Mouse (Mus musculus): ENCODE results near the gene Kcnab3.
A peak's percentile ranks its signal among the peaks of the same experiment; 100 is the strongest.
"Not testable (repeated sequence)": the region's sequence is repeated elsewhere in the genome, so short reads cannot be mapped to it uniquely, and the experiment has no call there.

Gene Kcnab3

GRCm38 (mm10) chr11:69325628-69326407 lies at the start of gene Kcnab3:
TSS of gene Kcnab3 (plus strand) at chr11:69326258.
- peak; percentile 93 for DNase-seq

GRCm38 (mm10) chr11:69277267-69277666 lies 48.8 kb upstream of the Kcnab3 start:
- DNase-seq, result no peak

GRCm38 (mm10) chr11:69291111-69291510 lies 34.9 kb upstream of the Kcnab3 start:
- DNase-seq, result no peak

- DNase-seq, result no peak
These were observed 30.8 kb upstream of the Kcnab3 start for GRCm38 (mm10) chr11:69295286-69295685.

GRCm38 (mm10) chr11:69297799-69298198 lies 28.3 kb upstream of the Kcnab3 start:
- no peak for DNase-seq

- no peak for DNase-seq
These were observed 27.8 kb upstream of the Kcnab3 start for GRCm38 (mm10) chr11:69298231-69298630.

GRCm38 (mm10) chr11:69302817-69303216 lies 23.2 kb upstream of the Kcnab3 start:
- DNase-seq, result no peak

- DNase-seq, result no peak
These were observed 20.8 kb upstream of the Kcnab3 start for GRCm38 (mm10) chr11:69305291-69305690.

- no peak for DNase-seq
These were observed 20.0 kb upstream of the Kcnab3 start for GRCm38 (mm10) chr11:69306039-69306438.

GRCm38 (mm10) chr11:69311266-69311665 lies 14.8 kb upstream of the Kcnab3 start:
- no peak for DNase-seq

- DNase-seq, result no peak
These were observed 9.7 kb upstream of the Kcnab3 start for GRCm38 (mm10) chr11:69316361-69316760.

GRCm38 (mm10) chr11:69318000-69318399 lies 8.1 kb upstream of the Kcnab3 start:
- not testable (repeated sequence) for DNase-seq

- DNase-seq, result no peak
These were observed 4.5 kb upstream of the Kcnab3 start for GRCm38 (mm10) chr11:69321580-69321979.

- no peak for DNase-seq
These were observed 4.0 kb upstream of the Kcnab3 start for GRCm38 (mm10) chr11:69322010-69322409.

- no peak for DNase-seq
These were observed 3.2 kb upstream of the Kcnab3 start for GRCm38 (mm10) chr11:69322693-69323471.

- DNase-seq, result peak; percentile 100
These were observed 2.4 kb upstream of the Kcnab3 start, which contains the start of the genes Cntrob and Trappc1 for GRCm38 (mm10) chr11:69323667-69324111. TSS of gene Cntrob (minus strand) at chr11:69323775. TSS of gene Trappc1 (plus strand) at chr11:69323980.

- DNase-seq, result no peak
These were observed 1.3 kb upstream of the Kcnab3 start for GRCm38 (mm10) chr11:69324749-69325148.

- DNase-seq, result no peak
These were observed 524 bp downstream of the Kcnab3 start for GRCm38 (mm10) chr11:69326408-69327156.

- DNase-seq, result no peak
These were observed 1.0 kb downstream of the Kcnab3 start for GRCm38 (mm10) chr11:69327157-69327442.

- DNase-seq, result no peak
These were observed 1.6 kb downstream of the Kcnab3 start for GRCm38 (mm10) chr11:69327648-69328047.

- DNase-seq, result no peak
These were observed 2.5 kb downstream of the Kcnab3 start for GRCm38 (mm10) chr11:69328517-69328916.

- DNase-seq, result no peak
These were observed 5.1 kb downstream of the Kcnab3 start for GRCm38 (mm10) chr11:69331152-69331551.

GRCm38 (mm10) chr11:69331929-69332405 lies 5.9 kb downstream of the Kcnab3 start:
- DNase-seq, result peak; percentile 67

All from liver (tissue).